Mouse (Mus musculus): ENCODE data around the gene Lhx6. TPM values are rescaled to one million over a fixed set of nuclear protein-coding genes. Genes with fewer than 3 reads are reported as not detected.
"Not testable (repeated sequence)": the region's sequence is repeated elsewhere in the genome, so short reads cannot be mapped to it uniquely, and the experiment has no call there.

Gene Lhx6
- total RNA-seq (2015; ENCODE audit: low replicate concordance) (not detected in 2 replicates), total RNA-seq (2017; ENCODE audit: low replicate concordance) (not detected in 2 replicates)

DNA sequence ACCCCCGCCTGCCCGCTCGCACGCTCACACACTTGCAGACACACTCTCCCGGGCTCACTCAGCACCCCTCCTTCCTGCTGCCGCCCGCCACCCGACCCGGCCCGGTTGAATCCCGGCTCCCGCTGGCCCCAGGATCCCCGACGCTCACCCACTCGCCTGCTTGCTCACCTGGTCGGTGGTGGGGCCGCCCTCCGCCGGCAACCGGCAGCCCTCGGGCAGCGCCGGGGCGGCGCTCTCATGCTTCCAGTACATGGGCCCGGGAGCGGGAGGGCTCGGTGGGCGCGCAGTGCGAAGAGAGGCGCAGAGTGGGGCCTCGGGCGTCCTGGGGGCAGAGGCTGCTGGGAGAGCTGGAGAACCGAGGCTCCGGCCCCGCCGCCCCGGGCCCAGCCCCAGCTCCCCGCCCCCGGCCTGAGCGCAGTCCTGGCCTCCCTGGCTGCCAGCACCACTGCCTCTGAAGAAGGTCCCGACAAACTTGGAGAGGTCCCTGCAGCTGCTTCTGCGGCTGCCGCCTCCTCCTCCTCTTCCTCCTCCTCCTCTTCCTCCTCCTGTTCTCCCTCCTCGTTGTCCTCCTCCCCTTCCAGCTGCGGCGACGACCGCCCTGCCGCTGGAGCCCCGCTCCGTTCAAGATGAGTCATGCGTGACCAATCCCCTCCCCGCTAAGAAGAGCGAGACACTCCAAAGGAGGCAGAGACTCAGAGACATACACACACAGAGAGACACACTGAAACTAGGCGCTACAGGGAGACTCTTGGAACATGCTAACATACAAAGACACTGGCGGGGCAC is at the start of gene Lhx6:
Gene Lhx6 (minus strand): TSS at position 453 of the 786 bp plus-strand sequence.
- ATAC-seq (replicated peaks; ENCODE audit: low FRiP score, poor library complexity, severe bottlenecking), result no peak

DNA sequence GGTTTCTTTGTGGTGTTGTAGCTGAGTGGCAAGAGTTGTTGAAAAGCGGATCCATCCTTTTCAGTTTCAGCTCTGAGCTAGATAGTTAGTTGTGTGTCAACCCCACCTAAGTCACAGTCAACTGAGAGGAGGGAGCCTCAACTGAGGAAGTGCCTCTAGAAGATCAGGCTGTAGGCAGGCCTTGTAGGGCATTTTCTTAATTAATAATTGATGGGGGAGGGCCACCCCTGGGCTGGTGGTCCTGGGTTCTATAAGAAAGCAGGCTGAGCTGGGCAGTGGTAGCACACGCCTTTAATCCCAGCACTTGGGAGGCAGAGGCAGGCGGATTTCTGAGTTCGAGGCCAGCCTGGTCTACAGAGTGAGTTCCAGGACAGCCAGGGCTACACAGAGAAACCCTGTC is 47.2 kb upstream of the Lhx6 start:
- not testable (repeated sequence) for ATAC-seq (replicated peaks; ENCODE audit: low FRiP score, poor library complexity, severe bottlenecking)

DNA sequence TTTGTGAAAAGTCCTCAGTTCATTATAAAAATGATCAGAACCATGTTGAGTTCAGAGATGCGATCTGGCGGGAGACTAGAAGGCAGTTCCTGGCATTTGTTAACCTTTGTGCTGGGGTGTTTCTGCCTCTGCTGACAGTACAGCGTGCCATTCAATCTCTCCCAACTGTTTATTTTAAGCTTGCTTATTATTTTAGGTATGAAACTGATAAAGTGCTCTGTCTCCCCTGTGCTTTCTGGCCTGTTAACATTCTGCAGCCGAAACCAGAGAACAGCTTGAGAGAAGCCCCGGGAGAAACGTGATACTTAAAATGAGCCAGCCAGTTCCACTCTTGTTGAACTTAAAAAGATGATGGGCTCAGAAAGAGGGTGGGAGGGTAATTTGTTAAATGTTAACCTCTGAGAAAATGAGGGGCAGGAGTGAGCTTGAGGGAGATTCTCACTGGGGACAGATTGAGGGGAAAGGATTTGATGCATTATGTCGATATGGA is 43.7 kb upstream of the Lhx6 start:
- ATAC-seq (replicated peaks; ENCODE audit: low FRiP score, poor library complexity, severe bottlenecking), result no peak

DNA sequence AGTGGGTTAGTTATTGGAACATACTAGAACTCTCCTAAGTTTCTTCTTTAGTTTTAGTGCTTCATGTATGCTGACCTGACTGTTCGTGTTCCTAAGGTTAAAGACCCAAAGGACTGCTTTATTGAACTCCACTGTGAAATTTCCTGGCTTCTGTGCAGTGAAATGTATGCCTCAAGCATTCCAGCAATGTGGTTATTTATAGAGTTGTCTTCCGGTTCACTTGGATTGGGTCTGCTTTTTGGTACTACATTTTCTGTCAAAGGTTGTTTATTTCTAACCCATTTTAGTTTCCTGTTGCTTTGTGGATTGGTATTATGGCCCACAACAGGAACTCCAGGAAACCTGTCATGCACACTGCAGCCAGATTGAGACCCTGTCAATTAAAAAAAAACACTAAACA is 33.9 kb upstream of the Lhx6 start:
- ATAC-seq (replicated peaks; ENCODE audit: low FRiP score, poor library complexity, severe bottlenecking), result no peak

DNA sequence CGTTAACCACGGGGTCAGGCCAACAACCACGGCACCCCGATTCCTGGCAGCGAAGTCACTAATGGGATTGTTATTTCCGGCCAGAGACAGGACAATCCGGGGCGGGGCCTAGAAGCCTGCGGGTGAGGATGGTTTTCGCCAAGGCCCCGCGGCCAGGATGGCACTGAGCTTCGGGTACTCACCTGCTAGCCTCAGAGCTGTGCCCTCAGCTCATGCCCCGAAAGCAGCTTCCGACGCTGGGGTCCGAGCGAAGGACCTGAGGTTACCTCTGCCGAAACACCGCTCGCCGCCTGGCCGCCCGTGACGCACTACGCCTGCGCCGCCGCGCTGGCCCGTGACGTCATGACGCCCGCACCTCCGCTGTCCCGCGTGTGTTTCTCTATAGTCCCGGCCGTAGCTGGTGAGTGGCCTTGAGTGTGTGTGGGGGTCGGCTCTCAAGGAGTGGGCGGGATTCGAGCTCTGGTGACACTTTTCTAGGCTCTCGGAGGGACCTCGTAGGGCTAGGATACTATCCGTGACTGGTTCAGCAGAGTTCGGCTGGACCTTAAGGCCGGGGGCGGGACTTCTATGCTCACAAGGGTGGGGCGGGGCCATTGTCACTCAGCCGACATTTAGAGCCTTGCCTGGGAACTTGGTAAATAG is 31.2 kb upstream of the Lhx6 start, which contains the start of the genes Mrrf and Rbm18:
Gene Mrrf (plus strand): TSS at position 90 of the 642 bp plus-strand sequence.
Gene Rbm18 (minus strand): TSS at position 474 of the 642 bp plus-strand sequence.
- ATAC-seq (replicated peaks; ENCODE audit: low FRiP score, poor library complexity, severe bottlenecking), result peak; percentile 95

DNA sequence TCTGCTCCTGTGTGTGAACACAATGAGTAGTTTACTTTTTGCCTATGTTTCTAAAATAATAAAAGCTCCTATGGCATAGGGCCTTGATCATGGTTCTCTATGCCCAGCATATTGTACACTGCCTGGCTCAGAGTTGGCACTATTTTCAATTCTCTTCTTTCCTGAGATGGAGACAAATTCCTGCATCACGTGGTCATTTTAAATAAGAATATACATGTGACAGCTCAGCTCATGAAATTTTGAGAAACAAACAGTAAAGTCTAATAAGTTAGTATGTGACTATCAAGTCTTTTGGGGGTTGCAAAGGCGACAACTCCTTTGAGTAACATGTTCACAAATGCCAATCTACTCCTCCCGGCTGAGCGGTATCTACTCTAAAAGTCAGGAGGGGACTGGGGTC is 30.7 kb upstream of the Lhx6 start:
- ATAC-seq (replicated peaks; ENCODE audit: low FRiP score, poor library complexity, severe bottlenecking), result 0 out of 2 replicates have a peak, but pooled peaks have one; percentile 11

DNA sequence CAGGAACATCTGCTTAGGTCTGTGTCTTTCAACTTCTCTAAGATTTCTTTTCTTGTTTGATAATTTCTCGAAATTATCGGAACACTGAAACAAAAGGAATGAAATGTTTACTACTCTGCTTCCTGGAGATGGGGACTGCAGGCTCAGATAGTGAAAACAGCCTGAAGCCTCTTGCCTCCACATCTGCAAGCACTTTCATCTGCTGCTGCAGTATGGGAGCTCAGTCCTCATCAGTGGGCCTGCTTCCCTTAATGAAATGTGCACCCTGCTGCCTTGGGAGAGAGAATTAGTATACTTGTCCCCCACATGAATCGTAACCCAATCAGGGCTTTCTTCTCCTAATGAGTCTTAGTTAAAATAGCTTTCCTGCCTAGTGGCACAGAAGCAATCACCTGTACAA is 23.8 kb upstream of the Lhx6 start:
- ATAC-seq (replicated peaks; ENCODE audit: low FRiP score, poor library complexity, severe bottlenecking), result no peak

DNA sequence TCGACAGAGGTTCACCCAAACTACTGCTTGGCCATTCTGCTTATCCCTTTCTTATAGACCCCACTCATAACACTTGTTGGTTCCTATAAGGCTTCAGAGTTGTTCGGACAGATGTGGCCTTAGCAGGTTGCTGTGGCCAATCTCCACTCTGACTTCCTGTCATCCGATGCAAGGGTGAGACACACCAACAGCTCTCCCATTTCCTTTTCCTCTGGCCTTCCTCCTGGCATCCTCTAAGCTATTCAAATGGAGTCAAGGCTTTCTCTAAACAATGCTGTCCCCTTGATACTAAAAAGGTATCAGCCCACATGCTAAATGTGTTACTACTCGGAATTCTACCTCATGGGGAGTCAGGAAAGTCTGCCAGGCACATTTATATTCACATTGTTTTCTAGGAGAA is 22.8 kb upstream of the Lhx6 start:
- ATAC-seq (replicated peaks; ENCODE audit: low FRiP score, poor library complexity, severe bottlenecking), result no peak

DNA sequence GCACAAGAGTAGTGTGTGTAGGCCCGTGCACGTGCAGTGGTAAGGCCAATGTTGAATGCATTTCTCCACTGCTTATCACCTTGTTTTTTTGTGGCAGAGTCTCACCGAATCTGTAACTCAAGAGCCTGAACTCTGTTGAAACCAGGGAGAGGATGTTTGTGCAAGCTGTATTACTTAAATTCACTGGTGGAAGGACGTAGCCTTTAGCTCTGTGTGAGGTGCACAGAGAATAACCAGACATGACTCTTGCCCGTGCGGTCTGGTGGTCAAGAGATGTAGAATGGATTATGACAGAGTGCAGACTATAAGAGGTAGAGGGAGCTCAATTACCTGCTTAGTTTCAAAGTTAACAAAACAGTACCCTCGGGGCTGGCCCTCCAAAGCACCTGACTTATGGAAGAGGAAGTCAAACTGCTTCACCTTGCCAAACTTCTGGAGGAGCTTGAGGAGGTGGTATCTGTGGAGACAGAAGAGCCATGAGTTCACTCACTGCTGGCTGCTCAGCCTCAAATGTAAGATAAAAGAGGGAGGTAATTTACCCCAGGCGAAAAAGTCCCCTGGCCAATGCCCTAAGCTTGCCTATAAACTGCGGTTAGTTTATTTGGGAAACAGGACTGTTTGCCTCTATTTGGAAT is 21.7 kb upstream of the Lhx6 start:
- no peak for ATAC-seq (replicated peaks; ENCODE audit: low FRiP score, poor library complexity, severe bottlenecking)

DNA sequence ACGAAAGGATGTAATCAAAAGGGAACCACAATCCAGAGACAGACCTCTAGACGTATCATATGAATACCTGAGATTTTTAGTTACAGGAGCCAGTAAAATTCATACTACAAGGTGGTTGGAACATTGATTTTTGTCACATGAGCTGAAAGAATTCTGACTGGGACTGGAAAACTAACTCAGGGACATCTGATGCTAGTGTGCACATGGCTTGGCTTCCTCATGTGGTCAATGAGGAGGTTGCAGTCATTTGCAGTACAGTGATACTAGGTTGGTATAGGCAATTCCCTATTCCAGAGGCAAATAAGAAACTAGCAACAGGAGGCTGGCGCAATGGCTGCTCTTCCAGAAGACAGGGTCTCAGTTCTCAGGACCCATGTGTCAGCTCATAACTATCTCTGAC is 7.4 kb upstream of the Lhx6 start:
- ATAC-seq (replicated peaks; ENCODE audit: low FRiP score, poor library complexity, severe bottlenecking), result no peak

DNA sequence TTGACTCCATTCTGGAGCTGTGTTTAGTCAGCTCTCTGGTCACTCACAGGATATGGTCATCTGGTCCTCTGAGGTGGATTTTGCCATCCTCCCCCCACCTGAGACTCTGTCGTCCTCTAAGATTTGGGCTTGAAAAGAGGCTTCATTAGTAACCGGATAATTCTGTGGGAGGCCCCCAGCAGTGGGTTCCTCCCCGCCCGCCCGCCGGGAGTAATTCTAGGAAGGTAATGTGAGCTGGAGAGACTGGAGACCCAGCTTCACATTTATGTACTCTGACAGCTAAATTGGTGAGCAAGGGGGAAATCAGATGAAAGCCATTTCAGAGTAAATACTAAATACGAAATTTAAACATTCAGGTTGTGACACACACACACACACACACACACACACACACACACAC is 3.4 kb upstream of the Lhx6 start:
- no peak for ATAC-seq (replicated peaks; ENCODE audit: low FRiP score, poor library complexity, severe bottlenecking)

DNA sequence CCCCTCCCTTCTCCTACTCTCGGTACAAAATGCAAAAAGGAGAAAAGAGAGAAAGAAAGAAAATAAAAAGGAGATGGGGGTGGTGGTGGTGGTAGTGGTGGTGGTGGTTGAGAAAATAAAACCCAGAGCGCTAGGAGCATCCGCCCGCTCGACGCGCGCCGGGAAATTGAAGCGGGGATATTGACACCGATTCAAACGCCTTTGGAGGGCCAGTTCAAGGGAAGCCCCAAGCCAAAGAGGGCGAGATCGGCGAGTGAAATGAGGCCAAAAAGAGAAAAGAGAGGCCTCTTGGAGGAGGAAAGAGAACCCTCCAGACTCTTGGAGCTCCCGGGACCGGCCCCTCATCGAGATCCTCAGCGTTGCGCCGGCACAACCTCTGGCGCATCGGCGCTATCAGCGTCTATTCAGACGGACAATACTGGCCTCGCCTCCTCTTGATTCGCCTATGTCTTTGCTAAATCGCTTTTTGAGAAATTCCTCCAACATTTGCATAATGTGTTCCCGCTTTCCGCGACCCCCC is 712 bp downstream of the Lhx6 start:
- ATAC-seq (replicated peaks; ENCODE audit: low FRiP score, poor library complexity, severe bottlenecking), result no peak

DNA sequence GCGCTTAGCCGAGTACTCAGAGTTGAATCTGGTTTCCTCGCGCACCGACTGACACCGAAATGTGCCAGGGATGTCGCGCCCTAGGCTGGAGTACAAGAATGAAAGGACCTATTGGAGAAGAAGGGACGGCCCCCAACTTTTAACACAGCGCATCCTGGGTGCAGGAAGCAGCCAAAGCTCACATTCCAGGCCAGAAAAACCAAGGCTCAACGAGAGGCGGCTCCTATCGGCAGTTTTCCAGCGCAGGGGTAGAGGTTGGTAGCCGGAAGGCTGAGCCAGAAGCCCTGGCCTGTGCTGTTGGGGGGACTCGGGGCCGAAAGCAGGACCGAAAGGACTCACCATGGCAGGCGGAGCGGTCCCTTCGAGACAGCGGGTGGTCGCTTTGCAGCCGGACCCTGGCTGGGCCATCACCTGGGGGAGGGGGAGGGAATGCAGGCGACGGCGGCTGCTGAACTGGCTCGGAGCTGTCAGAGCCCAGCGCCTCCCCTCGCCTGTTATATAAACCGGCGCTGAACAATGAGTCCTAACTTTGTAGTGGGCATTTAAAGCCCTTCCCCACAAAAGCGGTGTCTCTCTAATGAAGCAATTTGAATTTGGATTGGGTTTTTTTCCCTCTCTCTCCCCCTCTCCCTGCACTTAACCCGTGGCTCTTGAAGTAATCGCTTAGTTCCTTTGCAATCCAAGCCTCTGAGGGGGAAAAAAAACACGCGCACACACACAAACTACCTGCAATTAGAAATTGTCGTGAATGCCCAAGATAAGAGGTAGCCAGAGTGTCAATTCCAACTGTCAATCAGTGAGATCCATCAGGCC is 1.4 kb downstream of the Lhx6 start:
- no peak for ATAC-seq (replicated peaks; ENCODE audit: low FRiP score, poor library complexity, severe bottlenecking)

DNA sequence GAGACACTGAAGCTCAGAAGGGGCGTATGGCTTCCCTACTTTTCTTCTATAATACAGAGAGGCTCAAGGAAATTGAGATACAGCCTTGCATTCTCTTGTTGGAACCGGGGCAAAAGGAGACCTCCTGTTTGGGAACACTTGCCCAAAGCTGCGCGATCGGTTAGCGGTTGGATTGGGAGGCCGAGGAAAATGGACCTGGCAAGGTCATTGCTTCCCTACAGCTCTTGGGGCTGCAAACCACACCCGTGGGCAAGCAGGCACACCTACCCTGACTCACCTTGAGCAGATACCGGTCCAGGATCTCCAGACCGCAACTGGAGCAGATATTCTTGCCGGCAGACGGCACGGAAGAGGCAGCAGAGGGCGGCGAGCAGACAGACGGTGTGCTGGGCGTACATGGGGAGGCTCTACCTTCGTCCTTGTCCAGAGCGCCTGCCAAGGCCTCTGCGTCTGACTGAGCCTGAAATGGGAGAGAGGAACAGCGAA is 2.1 kb downstream of the Lhx6 start:
- no peak for ATAC-seq (replicated peaks; ENCODE audit: low FRiP score, poor library complexity, severe bottlenecking)

DNA sequence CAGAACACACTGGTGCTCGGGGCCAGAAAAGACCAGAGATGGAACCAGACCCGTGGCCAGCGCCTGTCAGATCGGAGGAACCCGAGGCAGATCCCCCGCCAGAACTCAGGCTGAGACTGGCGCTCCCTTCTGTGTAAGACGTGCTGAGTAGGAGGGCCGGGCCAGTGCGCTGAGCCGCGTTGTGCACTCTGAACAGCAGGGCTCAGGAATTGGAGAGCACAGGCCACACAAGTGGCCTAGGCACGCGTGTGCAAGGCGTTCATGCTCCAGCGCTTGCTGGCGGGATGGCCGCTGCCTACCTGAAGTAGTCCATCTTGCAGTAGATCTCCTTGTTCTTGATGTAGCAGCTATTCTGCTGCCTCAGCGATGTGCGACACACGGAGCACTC is 2.7 kb downstream of the Lhx6 start:
- no peak for ATAC-seq (replicated peaks; ENCODE audit: low FRiP score, poor library complexity, severe bottlenecking)

DNA sequence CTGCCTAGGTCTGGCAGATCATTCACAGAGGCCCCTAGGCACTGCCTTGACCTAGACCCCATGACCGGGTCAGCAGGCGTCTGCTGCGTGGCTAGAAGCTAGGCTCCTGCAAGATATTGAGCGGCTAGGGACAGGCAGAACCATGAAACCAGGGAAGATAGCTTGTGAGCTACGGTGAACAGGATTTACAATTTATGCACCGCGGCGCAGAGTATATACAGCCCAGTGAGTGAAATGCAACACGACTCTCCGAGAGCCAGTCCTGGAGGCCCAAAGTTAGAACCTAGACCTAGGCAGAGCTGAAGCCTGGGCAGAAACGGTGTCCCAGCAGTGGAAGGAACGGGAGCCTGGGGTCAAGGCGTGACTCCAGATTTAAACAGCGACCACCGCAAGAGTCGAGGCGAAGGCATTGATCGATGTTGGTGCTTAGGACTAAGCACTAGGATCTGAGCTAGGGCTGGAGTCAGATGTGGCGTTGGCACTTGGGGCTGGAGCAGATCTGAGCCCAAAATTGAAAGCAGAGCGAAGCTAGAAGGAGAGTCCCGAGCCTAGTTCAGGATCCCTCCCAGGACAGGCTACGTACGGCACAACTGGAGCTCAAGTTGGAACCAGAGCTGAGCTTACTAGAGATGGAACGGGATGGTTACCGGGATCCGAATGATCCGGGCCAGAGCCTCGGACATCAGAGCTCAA is 3.2 kb downstream of the Lhx6 start:
- no peak for ATAC-seq (replicated peaks; ENCODE audit: low FRiP score, poor library complexity, severe bottlenecking)

DNA sequence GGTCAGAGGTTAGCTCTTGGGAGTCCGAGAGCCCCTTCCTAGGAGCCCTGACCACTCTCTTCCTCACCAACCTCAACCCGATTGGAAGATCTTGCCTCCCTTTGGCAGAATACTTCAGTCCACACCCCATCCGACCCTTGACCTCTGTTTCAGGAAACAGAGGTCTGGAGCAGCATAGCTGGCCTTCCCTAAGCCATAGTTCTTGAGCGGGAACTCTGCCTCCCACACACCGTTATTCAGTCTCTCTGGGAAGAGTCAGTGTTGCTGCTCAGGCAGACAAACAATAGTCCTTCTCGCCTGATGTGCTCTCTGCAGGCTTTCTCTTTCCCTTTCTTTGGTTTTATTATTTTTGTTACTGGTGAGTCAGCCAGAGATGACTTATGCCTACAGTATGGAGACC is 5.5 kb downstream of the Lhx6 start:
- no peak for ATAC-seq (replicated peaks; ENCODE audit: low FRiP score, poor library complexity, severe bottlenecking)

DNA sequence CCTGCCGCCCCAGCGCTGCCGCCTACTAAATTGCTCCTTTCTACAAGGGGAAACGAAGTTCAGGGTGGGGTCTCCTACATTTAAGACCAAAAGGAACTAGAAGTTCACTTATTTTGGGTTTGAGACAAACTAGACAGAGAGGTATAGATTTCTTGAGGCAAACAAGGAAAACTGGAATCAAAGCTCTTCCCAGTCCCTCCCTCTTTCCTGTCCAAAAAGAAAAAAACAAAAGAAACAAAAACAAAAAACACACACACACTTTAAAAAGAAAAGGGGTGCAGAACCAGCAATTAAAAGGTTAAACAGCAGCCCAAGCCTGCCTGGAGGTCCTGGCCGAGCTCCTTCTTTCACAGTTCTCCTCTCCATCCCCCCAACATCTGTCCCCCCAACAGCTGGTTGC is 7.2 kb downstream of the Lhx6 start:
- ATAC-seq (replicated peaks; ENCODE audit: low FRiP score, poor library complexity, severe bottlenecking), result no peak

Measured in erythroid progenitor cell, adult 5-6 weeks (primary cell).